Mouse (Mus musculus) intestine, postnatal 0 days (tissue): ENCODE measurements around the gene Vasn. TPM values are rescaled to one million over a fixed set of nuclear protein-coding genes. Genes with fewer than 3 reads are reported as not detected.

Experiments used
- ATAC-seq: fragments of 200-750 bp; cut with Nextera tagmentation; 2 replicates; pipeline ENCODE4 v1.8.0; 2017; ENCODE audit warnings: mild to moderate bottlenecking, moderate TSS enrichment, moderate library complexity
- H3K27ac ChIP-seq: fragments of 300-500 bp; sonication (generic); 2 replicates; pipeline ENCODE4 v1.5.1; 2014; ENCODE audit warnings: mild to moderate bottlenecking, low read depth, low read length, moderate library complexity
- H3K27me3 ChIP-seq: fragments of 300-500 bp; sonication (generic); replicated peaks from 2 replicates; pipeline ENCODE4 v1.6.1; 2014; ENCODE audit warnings: low read length, mixed read lengths; ENCODE audit not compliant: control insufficient read depth, insufficient read depth
- H3K36me3 ChIP-seq: fragments of 300-500 bp; sonication (generic); 2 replicates; pipeline ENCODE4 v1.6.1; 2014; ENCODE audit warnings: mild to moderate bottlenecking, moderate library complexity; ENCODE audit not compliant: control insufficient read depth, insufficient read depth
- H3K4me1 ChIP-seq: fragments of 300-500 bp; sonication (generic); replicated peaks from 2 replicates; pipeline ENCODE4 v1.6.1; 2014; ENCODE audit warnings: antibody characterized with exemption, low read length, mixed read lengths; ENCODE audit not compliant: control insufficient read depth, insufficient read depth
- H3K4me2 ChIP-seq: fragments of 300-500 bp; sonication (generic); replicated peaks from 2 replicates; pipeline ENCODE4 v1.6.1; 2014; ENCODE audit warnings: low read depth, mild to moderate bottlenecking, moderate library complexity
- H3K4me3 ChIP-seq: fragments of 300-500 bp; sonication (generic); 2 replicates; pipeline ENCODE4 v1.5.1; 2014; ENCODE audit warnings: low read depth, low read length
- H3K9ac ChIP-seq: fragments of 300-500 bp; sonication (generic); 2 replicates; pipeline ENCODE4 v1.6.1; 2014; ENCODE audit warnings: mild to moderate bottlenecking, low read depth, low read length
- H3K9me3 ChIP-seq: fragments of 300-500 bp; sonication (generic); 2 replicates; pipeline ENCODE4 v1.6.1; 2016; ENCODE audit warnings: mixed run types; ENCODE audit not compliant: control insufficient read depth
- CTCF ChIP-seq: sonication (generic); IDR thresholded peaks from 2 replicates; pipeline ENCODE4 v1.5.1; 2016; ENCODE audit warnings: low read depth, mild to moderate bottlenecking, control low read depth, antibody characterized with exemption, moderate library complexity
- WGBS: fragments of 180-500 bp; shearing (Covaris S2); extraction: QIAGEN DNeasy Blood & Tissue Kit; methylation state at CpG from one replicate; pipeline ENCODE4 v1.1.7; 2014; 5-methylcytosine and 5-hydroxymethylcytosine counted together
- polyA plus RNA-seq: library from polyadenylated mRNA; unstranded; fragments of >200 nt; fragmentation: Nextera tagmentation; extraction: Ambion mirVana; gene quantifications from 2 replicates; pipeline ENCODE4 v1.2.1, GENCODE M21; 2015

Vasn gene
- polyA plus RNA-seq, 1 experiment from 2014 or later: 5.0 TPM

DNA sequence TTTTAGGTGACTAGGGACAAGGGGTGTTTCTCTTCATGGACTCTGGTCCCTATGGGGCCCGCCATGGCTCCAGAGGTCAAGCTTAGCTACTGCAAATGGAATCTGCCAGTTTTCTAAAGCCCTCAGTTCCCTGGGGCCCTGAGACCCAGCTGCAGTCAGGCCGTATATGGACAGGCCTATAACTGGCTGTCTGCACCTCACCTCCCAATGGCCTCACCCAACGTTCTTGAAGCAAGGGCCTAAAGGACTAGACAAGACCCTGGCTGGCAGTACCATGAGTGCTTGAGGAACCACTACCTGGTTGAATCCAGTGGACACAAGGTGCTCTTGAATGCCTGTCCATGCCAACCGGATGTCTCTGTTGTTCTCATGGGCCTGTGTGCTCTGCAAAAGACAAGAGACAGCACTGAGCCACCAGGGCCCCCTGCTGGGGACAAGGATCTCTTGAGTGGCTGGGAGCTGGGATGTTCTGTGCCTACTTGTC lies 15.6 kb downstream of the Vasn start:
- H3K4me3 ChIP-seq: no peak overlapping the region
- peak; percentile 78 for ATAC-seq
- H3K27ac ChIP-seq: peak overlapping the region; percentile 78
- H3K9ac ChIP-seq: peak overlapping the region; percentile 5; the same call in 1 of the 2 replicates
- WGBS: 28% methylated on average over 4 of the region's 4 CpGs
- H3K27me3 ChIP-seq: no peaks in the 10 kb centered on the region
- peaks cover 45% of the 10 kb centered on the region for H3K36me3 ChIP-seq
- H3K4me1 ChIP-seq: no peaks in the 10 kb centered on the region; the same call in none of the 2 replicates
- H3K4me2 ChIP-seq: no peak overlapping the region; the same call in 1 of the 2 replicates
- H3K9me3 ChIP-seq: no peaks in the 10 kb centered on the region
- peak; percentile 70 for TF ChIP-seq CTCF

GRCm38 (mm10) chr16:4655764-4656570 lies 16.2 kb downstream of the Vasn start:
- no peaks in the 10 kb centered on the region; the same call in none of the 2 replicates for H3K4me1 ChIP-seq
- H3K36me3 ChIP-seq: peaks cover 45% of the 10 kb centered on the region
- H3K27me3 ChIP-seq: no peaks in the 10 kb centered on the region
- no peaks in the 10 kb centered on the region for H3K9me3 ChIP-seq
- TF ChIP-seq CTCF: peak; percentile 59
- H3K4me3 ChIP-seq: no peak overlapping the region
- peak overlapping the region; percentile 5; the same call in 1 of the 2 replicates for H3K9ac ChIP-seq
- H3K27ac ChIP-seq: peak overlapping the region; percentile 78
- 37% methylated on average over 11 of the region's 11 CpGs for WGBS
- no peak overlapping the region for H3K4me2 ChIP-seq
- ATAC-seq: no peak; the same call in 1 of the 2 replicates

DNA sequence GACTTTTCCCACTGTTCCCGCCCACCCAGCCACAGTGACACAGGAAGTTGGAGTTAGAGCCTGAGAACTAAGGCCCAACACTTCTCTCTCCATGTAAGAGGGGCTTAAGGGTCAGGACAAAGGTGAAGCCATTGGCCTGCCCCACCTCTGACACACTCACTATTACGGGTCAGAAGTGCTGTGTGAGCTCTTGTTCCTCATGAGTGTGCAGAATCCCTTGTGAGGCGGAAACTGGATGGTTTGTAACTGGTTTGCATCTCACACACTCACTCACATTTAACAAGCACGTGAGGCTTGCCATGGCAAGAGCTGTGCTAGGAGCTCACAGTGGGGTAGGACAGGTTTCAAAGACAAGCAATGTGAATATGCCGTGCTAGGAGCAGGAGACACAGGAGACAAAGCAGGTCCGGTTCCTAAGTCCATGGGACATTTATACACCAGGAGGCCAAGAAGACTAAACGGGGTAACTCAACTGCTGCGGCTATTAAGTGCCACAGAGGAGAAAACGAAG lies 16.9 kb downstream of the Vasn start:
- Histone ChIP-seq H3K9ac (no peak overlapping the region), H3K27ac (peak overlapping the region; percentile 78), H3K36me3 (peaks cover 45% of the 10 kb centered on the region), H3K4me2 (no peak overlapping the region), H3K9me3 (no peaks in the 10 kb centered on the region), H3K4me1 (no peaks in the 10 kb centered on the region; the same call in none of the 2 replicates), H3K27me3 (no peaks in the 10 kb centered on the region), H3K4me3 (no peak overlapping the region)
- ATAC-seq: no peak
- WGBS: 62% methylated on average over 9 of the region's 9 CpGs
- no peak for TF ChIP-seq CTCF

- Histone ChIP-seq H3K36me3 (peaks cover 45% of the 10 kb centered on the region), H3K27me3 (no peaks in the 10 kb centered on the region), H3K9me3 (no peaks in the 10 kb centered on the region), H3K9ac (no peak overlapping the region), H3K27ac (no peak overlapping the region), H3K4me1 (no peaks in the 10 kb centered on the region; the same call in 1 of the 2 replicates), H3K4me2 (no peak overlapping the region), H3K4me3 (no peak overlapping the region)
- WGBS: 49% methylated on average over 10 of the region's 11 CpGs
- TF ChIP-seq CTCF: no peak
- ATAC-seq: no peak
Observed at GRCm38 (mm10) chr16:4658781-4659245, 19.1 kb downstream of the Vasn start.

- Histone ChIP-seq H3K9me3 (no peaks in the 10 kb centered on the region), H3K36me3 (peaks cover 40% of the 10 kb centered on the region), H3K27me3 (no peaks in the 10 kb centered on the region), H3K27ac (no peak overlapping the region), H3K9ac (no peak overlapping the region), H3K4me3 (no peak overlapping the region), H3K4me1 (no peaks in the 10 kb centered on the region; the same call in 1 of the 2 replicates), H3K4me2 (no peak overlapping the region)
- ATAC-seq: no peak
- WGBS: 60% methylated on average over 2 of the region's 2 CpGs
- no peak for TF ChIP-seq CTCF
Observed at GRCm38 (mm10) chr16:4659326-4659725, 19.6 kb downstream of the Vasn start.

- Histone ChIP-seq H3K9me3 (no peaks in the 10 kb centered on the region), H3K4me1 (no peaks in the 10 kb centered on the region), H3K27me3 (no peaks in the 10 kb centered on the region), H3K27ac (no peak overlapping the region), H3K9ac (no peak overlapping the region), H3K36me3 (peaks cover 48% of the 10 kb centered on the region), H3K4me3 (no peak overlapping the region), H3K4me2 (no peak overlapping the region)
- no peak for TF ChIP-seq CTCF
- 92% methylated on average over 2 of the region's 2 CpGs for WGBS
- ATAC-seq: no peak
Observed at GRCm38 (mm10) chr16:4661605-4662004, 21.9 kb downstream of the Vasn start.
